Mouse (Mus musculus) embryonic facial prominence, embryonic 10.5 days (tissue): Measurements from ENCODE around the gene Agap1. TPM values are rescaled to one million over a fixed set of nuclear protein-coding genes. Genes with fewer than 3 reads are reported as not detected.

Source experiments
- DNase-seq: peaks from one replicate; pipeline ENCODE4 v3.0.0-alpha.2; 2017; ENCODE audit warnings: low spot score
- H3K27ac ChIP-seq: fragments of 300-500 bp; sonication (generic); replicated peaks from 2 replicates; pipeline ENCODE4 v1.5.1; 2016; ENCODE audit warnings: mild to moderate bottlenecking
- H3K27me3 ChIP-seq: fragments of 300-500 bp; sonication (generic); replicated peaks from 2 replicates; pipeline ENCODE4 v1.6.1; 2016; ENCODE audit warnings: low read depth, mild to moderate bottlenecking; ENCODE audit not compliant: poor library complexity, severe bottlenecking
- H3K36me3 ChIP-seq: fragments of 300-500 bp; sonication (generic); replicated peaks from 2 replicates; pipeline ENCODE4 v1.6.1; 2016; ENCODE audit warnings: mild to moderate bottlenecking, moderate library complexity
- H3K4me1 ChIP-seq: fragments of 300-500 bp; sonication (generic); 2 replicates; pipeline ENCODE4 v1.6.1; 2016
- H3K4me3 ChIP-seq: fragments of 300-500 bp; sonication (generic); 2 replicates; pipeline ENCODE4 v1.5.1; 2016; ENCODE audit warnings: mild to moderate bottlenecking, moderate library complexity
- H3K9me3 ChIP-seq: fragments of 300-500 bp; sonication (generic); 2 replicates; pipeline ENCODE4 v1.6.1; 2016; ENCODE audit warnings: mild to moderate bottlenecking
- WGBS: fragments of 180-500 bp; shearing (Covaris S2); methylation state at CpG from one replicate; pipeline ENCODE4 v1.1.7; 2016; 5-methylcytosine and 5-hydroxymethylcytosine counted together
- polyA plus RNA-seq: library from polyadenylated mRNA; unstranded; fragments of >200 nt; fragmentation: Nextera tagmentation; extraction: Ambion mirVana; gene quantifications from 2 replicates; pipeline ENCODE4 v1.2.1, GENCODE M21; 2016

The Agap1 gene
- polyA plus RNA-seq, 1 experiment from 2014 or later = 13.6 TPM

DNA sequence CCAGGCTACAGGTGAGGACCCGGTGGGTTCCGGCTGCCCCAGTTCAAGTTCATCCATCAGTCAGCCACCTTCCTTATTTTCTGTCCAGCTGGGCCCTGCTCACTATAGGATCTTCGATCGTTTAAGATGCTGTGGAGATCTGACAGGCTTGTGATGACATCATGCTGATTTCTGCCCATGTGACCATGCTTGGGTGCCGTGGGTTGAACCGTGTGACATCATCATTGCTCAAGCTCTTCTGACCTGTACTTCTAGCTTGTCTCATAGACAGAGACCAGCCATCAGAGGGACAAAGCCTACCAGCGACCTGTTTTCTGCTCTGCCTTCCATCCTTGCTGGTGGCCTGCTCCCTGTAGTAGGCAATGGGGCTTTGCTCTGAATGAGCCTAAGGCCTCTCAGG lies 146.7 kb downstream of the Agap1 start:
- H3K4me3 ChIP-seq = no peak overlapping the region
- peaks cover 41% of the 10 kb centered on the region for H3K4me1 ChIP-seq
- no peak for DNase-seq
- no peaks in the 10 kb centered on the region for H3K9me3 ChIP-seq
- 0 out of 2 replicates have a peak overlapping the region, but pooled peaks have one; percentile 40 for H3K27ac ChIP-seq
- WGBS = 90% methylated on average over 7 of the region's 7 CpGs
- no peaks in the 10 kb centered on the region for H3K27me3 ChIP-seq
- H3K36me3 ChIP-seq = peaks cover 12% of the 10 kb centered on the region

DNA sequence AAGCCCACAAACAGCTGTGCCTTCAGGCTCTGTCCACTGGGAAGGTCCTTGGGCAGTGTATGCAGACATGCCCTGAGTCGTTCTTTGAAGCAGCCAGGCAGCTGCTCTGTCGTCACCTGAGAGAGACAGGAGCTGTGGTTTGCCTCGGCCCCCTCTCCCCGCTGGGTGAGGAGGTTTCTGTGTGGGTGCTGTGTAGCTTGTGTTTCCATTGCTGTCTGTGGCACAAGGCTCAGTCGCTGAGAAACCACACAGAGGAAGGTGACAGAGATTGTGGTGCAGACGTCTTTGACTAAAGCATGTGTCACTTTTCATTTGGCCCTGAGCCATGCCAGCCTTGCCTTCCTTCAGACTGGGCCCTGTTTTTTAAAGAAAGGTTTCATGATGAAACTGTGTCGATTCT lies 148.3 kb downstream of the Agap1 start:
- H3K4me1 ChIP-seq = peaks cover 42% of the 10 kb centered on the region
- H3K27ac ChIP-seq = no peak overlapping the region

DNA sequence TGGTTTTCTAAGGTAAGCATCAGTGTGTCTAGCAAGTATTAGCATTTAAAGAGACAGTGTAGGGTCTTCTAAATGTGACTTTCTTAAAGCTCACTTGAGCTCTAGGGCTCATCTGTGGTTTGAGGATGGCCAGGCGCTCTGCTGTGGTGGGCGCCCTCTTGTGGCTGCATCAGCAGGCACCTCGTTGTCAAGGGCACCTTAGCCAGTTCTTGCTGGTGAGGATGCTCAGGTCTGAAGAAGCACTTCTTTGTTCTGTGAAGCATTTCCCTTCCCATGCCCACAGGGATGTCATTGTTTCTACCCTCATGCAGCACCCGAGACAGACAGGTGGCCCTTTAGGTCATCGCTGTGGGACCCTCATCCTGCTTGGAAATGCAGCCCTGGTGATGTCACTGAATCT lies 152.0 kb downstream of the Agap1 start:
- Histone ChIP-seq H3K9me3 (no peaks in the 10 kb centered on the region), H3K27ac (no peak overlapping the region), H3K27me3 (no peaks in the 10 kb centered on the region), H3K36me3 (peaks cover 46% of the 10 kb centered on the region), H3K4me3 (no peak overlapping the region), H3K4me1 (peaks cover 22% of the 10 kb centered on the region)
- 37% methylated on average over 5 of the region's 5 CpGs for WGBS
- DNase-seq = peak; percentile 71

More for the DNA sequence above, 148.3 kb downstream of the Agap1 start:
- Histone ChIP-seq H3K36me3 (peaks cover 19% of the 10 kb centered on the region), H3K9me3 (no peaks in the 10 kb centered on the region), H3K4me3 (no peak overlapping the region), H3K27me3 (no peaks in the 10 kb centered on the region)
- no peak for DNase-seq
- 73% methylated on average over 7 of the region's 7 CpGs for WGBS

DNA sequence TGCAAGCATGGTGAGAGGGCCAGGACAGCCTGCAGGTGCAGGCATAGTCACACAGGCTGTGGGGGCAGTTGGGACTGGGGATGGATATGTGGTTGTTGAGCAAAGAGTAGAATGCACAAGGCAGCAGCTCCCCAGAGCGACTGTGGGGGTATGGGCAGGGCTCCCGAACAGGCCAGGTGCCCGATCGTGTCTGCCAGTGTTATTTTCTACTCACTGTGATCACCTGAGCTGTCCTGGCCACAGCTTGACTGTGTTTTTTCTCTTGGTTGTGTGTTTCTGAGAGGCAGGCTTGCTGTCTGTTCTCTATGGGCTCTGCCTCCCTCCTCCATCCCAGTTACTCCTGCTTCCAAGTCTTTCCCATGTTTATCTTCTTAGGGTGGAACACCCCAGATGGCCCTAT lies 154.2 kb downstream of the Agap1 start:
- Histone ChIP-seq H3K27me3 (no peaks in the 10 kb centered on the region), H3K9me3 (no peaks in the 10 kb centered on the region), H3K27ac (no peak overlapping the region), H3K36me3 (peaks cover 65% of the 10 kb centered on the region), H3K4me1 (peaks cover 6% of the 10 kb centered on the region), H3K4me3 (no peak overlapping the region)
- no peak for DNase-seq
- WGBS = 85% methylated on average over 4 of the region's 4 CpGs

DNA sequence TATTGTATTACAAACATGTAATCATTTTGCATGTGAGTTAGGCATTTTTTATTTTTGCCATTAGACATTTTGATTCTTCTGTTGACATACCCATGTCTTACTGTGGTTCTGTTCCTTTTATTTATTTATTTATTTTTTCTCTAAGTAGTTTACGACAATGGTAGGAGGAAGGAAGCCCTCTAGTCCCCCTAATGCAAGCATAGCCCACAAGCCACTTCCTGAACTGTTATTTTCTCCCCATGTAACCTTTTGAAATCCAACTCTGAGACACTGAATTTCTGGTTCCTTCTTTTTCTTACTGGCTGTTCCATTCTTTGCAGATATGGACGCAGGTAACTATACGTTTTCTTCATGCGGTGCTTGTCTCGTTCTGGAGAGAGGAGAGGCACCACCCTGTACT lies 155.4 kb downstream of the Agap1 start:
- H3K4me1 ChIP-seq = peaks cover 3% of the 10 kb centered on the region; the same call in 1 of the 2 replicates
- no peak overlapping the region for H3K27ac ChIP-seq
- no peak for DNase-seq
- H3K36me3 ChIP-seq = peaks cover 77% of the 10 kb centered on the region
- no peaks in the 10 kb centered on the region for H3K27me3 ChIP-seq
- no peak overlapping the region for H3K4me3 ChIP-seq
- no peaks in the 10 kb centered on the region for H3K9me3 ChIP-seq
- WGBS = 91% methylated on average over 5 of the region's 5 CpGs

DNA sequence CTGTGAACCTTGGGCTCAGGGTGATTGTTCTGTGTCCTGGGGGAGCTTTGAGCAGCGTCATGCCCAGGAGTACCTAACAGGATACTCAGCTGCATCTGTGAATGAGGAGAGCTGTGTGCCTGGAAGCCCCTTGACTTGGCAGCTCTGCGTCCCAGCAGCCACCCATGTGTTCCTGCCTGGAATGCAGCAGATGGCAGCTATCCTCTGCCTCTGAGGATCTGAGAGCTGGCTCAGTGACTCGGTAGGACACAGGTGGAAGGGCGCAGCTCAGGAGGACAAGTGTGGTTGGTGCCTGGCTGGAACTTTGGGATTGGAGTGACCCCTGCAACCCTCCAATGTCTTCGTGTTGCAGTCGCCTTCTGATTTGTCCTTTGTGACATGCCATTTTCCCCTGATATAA lies 156.9 kb downstream of the Agap1 start:
- Histone ChIP-seq H3K36me3 (peaks cover 80% of the 10 kb centered on the region), H3K4me3 (no peak overlapping the region), H3K9me3 (no peaks in the 10 kb centered on the region), H3K27ac (no peak overlapping the region), H3K27me3 (no peaks in the 10 kb centered on the region), H3K4me1 (peaks cover 6% of the 10 kb centered on the region; the same call in 1 of the 2 replicates)
- 93% methylated on average over 6 of the region's 6 CpGs for WGBS
- DNase-seq = no peak

DNA sequence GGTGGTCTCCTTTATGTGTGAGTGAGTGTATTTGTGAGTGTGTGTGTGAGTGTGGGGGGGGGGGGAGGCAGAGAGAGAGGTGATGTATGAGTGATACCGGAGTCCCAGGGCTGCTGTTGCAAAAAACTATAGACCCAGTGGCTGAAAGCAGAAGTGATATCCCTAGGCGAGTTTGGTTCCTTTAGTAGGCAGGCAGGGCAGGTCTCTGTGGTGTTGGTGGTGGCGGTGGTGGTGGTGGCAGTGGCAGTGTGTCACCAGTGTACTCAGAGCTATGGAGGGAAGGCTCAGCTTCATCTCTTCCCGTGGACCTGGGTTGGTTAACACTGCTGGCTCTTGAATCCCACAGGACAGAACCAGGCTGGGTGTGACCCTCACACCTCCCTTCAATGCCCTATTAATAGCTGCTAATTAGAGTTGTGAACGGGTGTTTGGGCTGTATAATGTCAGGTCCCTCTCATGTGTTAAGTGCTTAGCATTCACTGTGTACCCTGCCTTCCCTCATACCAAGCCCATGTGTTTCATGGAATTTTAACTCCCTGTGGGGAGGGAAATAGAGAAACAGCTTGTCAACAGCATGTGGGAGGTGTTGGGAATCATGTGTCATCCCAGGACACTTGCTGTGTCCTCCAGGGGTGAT lies 158.7 kb downstream of the Agap1 start:
- H3K27ac ChIP-seq = no peak overlapping the region
- H3K27me3 ChIP-seq = no peaks in the 10 kb centered on the region
- no peak for DNase-seq
- 82% methylated on average over 5 of the region's 5 CpGs for WGBS
- 0 out of 2 replicates have a peak, but pooled peaks cover 7% of the 10 kb centered on the region for H3K4me1 ChIP-seq
- H3K36me3 ChIP-seq = peaks cover 72% of the 10 kb centered on the region
- no peak overlapping the region for H3K4me3 ChIP-seq
- no peaks in the 10 kb centered on the region for H3K9me3 ChIP-seq

DNA sequence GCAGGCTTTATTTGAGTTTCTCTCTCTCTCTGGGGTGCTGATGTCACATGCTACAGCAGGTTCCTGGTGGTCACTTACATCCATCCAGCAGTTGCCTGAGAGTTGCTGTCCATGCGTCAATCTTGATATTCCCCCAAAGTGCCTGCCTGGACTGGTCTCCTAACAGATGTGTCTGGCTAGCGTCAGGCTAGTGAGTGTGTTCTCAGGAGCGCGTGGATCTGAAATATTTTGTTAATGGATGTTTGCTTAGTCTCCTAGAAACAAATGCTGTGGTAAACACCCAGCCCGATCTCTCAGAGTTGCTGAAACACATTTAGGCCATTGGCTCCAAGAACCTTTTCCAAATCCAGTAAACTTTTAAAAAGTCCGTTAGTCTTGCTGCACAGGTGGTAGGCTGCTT lies 161.9 kb downstream of the Agap1 start:
- WGBS = 90% methylated on average over 6 of the region's 6 CpGs
- Histone ChIP-seq H3K4me1 (peaks cover 17% of the 10 kb centered on the region), H3K27ac (no peak overlapping the region)

DNA sequence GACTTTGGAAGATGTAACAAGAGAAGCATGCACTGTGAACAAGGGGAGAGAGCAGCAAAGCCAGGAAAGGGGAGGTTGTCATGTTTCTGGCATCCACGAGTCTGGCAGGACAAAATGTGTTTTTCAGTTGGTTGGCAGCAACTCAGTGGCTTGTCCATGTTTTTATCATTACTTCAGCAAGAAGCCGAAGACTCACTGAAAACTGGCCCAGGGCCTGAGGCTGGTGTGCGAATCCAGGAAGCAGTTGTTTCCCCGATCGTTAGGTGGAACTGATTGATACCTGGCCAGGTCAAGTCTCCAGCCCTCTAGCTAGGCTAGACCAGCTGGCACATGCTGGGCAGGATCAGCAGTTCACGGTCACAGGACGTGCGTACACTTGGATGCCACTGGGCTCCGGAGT lies 162.7 kb downstream of the Agap1 start:
- peaks cover 17% of the 10 kb centered on the region for H3K4me1 ChIP-seq
- H3K4me3 ChIP-seq = no peak overlapping the region
- no peaks in the 10 kb centered on the region for H3K27me3 ChIP-seq
- 87% methylated on average over 9 of the region's 9 CpGs for WGBS
- H3K9me3 ChIP-seq = no peaks in the 10 kb centered on the region
- H3K36me3 ChIP-seq = peaks cover 46% of the 10 kb centered on the region
- H3K27ac ChIP-seq = no peak overlapping the region
- no peak for DNase-seq

More for the DNA sequence above, 161.9 kb downstream of the Agap1 start:
- Histone ChIP-seq H3K27me3 (no peaks in the 10 kb centered on the region), H3K9me3 (no peaks in the 10 kb centered on the region), H3K4me3 (no peak overlapping the region), H3K36me3 (peaks cover 53% of the 10 kb centered on the region)
- no peak for DNase-seq

DNA sequence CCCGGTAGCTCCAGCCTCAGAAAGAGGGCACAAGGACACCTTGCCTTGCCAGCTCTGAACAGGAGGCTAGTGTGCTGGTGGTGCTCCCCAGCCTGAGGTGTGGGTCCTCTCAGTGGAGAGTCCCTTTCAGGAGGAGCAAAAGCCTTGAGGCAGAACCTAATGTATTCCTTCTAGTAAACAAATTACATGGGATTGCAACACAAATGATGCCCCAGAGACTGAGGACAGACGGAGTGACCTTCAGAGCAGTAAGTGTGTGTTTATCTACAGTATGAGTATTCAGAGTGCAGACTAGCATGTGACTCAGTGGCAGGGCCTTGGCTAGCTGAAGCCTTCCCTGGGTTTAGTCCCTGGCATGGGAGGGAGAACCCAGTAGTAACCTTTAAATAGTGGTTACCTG lies 165.4 kb downstream of the Agap1 start:
- H3K36me3 ChIP-seq = peaks cover 34% of the 10 kb centered on the region; the same call in 1 of the 2 replicates
- WGBS = 90% methylated on average over 2 of the region's 2 CpGs

DNA sequence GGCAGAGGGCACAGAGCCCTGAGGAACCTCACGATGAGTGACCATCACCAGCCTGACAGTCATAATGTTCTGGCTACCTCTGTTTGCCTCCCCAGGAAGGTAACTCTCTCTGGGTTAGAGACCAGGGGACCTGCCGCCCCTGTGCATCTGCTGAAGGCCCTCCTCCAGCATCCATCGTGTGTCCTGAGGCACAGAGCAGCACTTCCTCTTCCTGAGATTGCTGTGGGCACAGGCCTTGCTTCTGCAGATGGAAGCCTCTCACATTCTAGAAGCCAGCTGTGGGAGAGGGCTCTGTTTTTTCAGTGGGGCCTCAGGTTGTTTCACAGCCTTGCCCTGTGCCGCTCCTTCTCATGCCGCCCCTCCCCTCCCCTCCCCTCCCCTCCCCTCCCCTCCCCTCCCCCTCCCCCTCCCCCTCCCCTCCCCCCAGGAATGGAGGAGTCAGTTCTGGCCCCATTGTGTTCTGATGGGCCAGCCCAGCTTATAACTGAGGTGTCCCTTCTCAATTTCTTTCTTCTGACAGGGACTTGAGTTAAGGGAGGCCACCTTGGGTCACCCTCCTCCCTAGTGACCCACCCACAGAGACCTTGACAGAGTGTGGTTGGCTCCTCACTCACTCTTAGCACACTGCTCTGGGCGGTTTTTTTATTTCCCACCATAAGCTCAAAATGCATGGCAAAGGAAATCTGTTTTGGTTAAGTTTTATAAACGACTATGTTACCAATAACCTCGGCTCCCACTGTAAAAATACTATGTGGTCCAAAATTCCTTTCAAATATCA lies 166.6 kb downstream of the Agap1 start:
- DNase-seq = no peak
- H3K36me3 ChIP-seq = peaks cover 30% of the 10 kb centered on the region; the same call in 1 of the 2 replicates
- WGBS = 63% methylated on average over 8 of the region's 8 CpGs
- H3K27ac ChIP-seq = no peak overlapping the region; the same call in 1 of the 2 replicates
- no peaks in the 10 kb centered on the region for H3K27me3 ChIP-seq
- H3K4me1 ChIP-seq = peaks cover 17% of the 10 kb centered on the region
- no peaks in the 10 kb centered on the region for H3K9me3 ChIP-seq
- H3K4me3 ChIP-seq = no peak overlapping the region

More for the DNA sequence above, 165.4 kb downstream of the Agap1 start:
- Histone ChIP-seq H3K4me1 (peaks cover 17% of the 10 kb centered on the region), H3K27ac (no peak overlapping the region), H3K27me3 (no peaks in the 10 kb centered on the region), H3K4me3 (no peak overlapping the region), H3K9me3 (no peaks in the 10 kb centered on the region)
- DNase-seq = no peak

DNA sequence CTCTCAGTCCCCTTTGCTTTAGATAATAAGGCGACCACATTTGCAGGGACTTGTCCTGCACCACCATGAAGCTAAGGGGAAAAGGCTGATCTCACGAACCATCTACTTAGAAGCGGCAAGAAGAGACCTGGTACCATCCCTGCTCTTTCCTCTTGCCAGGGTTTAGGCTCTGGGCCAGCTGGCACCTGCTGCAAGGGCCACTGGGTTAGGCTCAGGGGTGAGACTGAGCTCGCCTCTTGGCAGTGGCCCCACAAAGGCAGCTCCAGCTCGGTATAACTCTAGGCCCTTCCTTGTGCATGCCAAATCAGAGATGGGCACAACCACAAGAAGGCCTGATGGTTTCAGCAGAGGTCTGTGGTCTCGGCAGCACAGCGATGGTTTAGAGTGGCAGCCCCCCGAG lies 167.3 kb downstream of the Agap1 start:
- Histone ChIP-seq H3K4me1 (peaks cover 14% of the 10 kb centered on the region), H3K36me3 (peaks cover 27% of the 10 kb centered on the region; the same call in 1 of the 2 replicates), H3K4me3 (no peak overlapping the region), H3K9me3 (no peaks in the 10 kb centered on the region), H3K27me3 (no peaks in the 10 kb centered on the region), H3K27ac (no peak overlapping the region)
- 90% methylated on average over 8 of the region's 8 CpGs for WGBS
- DNase-seq = no peak

DNA sequence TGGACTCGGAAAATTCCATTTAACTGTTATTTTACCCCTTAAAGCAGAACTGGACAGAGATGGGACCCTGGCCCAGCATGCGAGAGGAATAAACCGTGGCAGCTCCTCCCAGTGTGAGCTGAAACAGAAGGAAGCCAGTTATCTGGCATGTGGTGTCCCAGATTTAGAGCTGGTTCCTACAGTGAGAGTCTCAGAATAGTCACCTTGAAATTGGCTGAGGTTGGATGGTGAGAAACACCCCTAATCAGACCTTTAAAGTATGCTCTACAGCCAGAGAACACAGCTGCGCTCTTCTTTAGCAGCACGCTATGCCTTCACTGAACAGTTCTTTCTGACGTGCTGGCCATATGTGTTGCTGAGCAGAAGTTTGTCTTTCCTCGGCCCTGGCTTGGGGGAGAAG lies 168.2 kb downstream of the Agap1 start:
- 93% methylated on average over 7 of the region's 7 CpGs for WGBS
- no peak overlapping the region for H3K27ac ChIP-seq
- H3K27me3 ChIP-seq = no peaks in the 10 kb centered on the region
- DNase-seq = no peak
- no peaks in the 10 kb centered on the region for H3K9me3 ChIP-seq
- no peak overlapping the region for H3K4me3 ChIP-seq
- peaks cover 14% of the 10 kb centered on the region for H3K4me1 ChIP-seq
- peaks cover 27% of the 10 kb centered on the region; the same call in 1 of the 2 replicates for H3K36me3 ChIP-seq
